Mouse (Mus musculus): Measurements from ENCODE around the gene Pou4f1. TPM values are rescaled to one million over a fixed set of nuclear protein-coding genes. Genes with fewer than 3 reads are reported as not detected.

Pou4f1 gene
- polyA plus RNA-seq, 1 experiment, result not detected

DNA sequence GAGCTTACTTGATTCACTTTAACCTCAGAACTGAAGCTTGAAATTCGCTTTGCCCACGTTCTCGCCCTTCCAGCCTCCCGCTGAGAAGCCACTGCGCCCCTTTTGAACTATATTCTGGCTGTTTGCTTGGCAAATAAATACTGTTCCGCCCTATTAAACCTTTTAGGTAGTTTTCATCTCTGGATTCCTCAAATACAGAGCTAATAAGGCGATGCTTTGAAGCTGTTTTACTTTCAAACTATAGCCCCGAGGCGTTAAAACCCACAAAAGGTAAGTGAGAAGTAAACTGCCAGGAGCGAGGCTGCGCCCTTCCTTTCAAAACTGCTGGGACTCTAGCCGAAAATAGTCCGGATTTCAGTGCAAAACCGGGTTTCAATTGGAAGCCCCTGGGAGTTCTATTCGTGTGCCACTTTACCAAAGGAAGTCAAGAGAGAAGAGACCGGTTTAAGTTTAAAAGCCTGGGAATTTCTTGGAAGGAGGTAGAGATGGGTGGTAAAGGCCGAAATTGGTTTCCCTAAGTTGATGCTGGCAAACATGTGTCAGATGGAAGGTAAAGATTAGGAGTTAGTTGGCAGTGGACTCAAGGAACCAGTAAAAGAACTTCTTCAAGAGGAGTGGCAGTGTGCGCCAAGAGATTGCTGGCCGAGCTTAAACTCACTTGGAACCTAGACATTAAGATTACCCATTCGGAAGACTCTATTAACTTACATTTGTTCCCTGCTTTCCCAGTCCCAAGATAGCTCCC, 9.7 kb downstream of the Pou4f1 start:
- TF ChIP-seq CTCF (IDR thresholded peaks at IDR 0.05; ENCODE audit: borderline replicate concordance, insufficient read depth, low read length), result no peak
- Histone ChIP-seq H3K4me3 (ENCODE audit: insufficient read depth, low read length) (no peak overlapping the region), H3K27ac (ENCODE audit: insufficient read depth, low read length) (no peak overlapping the region), H3K4me1 (ENCODE audit: control insufficient read depth, insufficient read depth, low read length) (peaks cover 2% of the 10 kb centered on the region; the same call in 1 of the 2 replicates)

DNA sequence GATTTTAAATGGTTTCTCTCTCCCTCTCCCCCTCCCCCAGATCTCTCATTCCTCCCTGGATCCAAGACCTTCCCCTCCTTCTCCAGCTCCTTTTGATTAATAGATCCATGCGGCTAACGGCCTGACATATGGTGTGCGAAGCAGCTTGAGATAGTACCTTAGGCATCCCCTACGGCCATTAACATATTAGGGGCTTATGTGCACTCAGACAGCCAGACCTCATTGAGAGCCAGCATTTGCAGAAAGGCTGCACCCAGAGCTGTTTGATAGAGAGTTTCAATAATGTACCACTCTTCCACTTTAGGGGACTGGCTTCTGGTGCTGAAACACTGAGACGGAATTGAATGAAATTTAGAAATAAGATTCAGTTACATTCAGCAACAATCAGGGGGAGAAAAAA, 10.8 kb downstream of the Pou4f1 start:
- Histone ChIP-seq H3K4me1 (ENCODE audit: control insufficient read depth, insufficient read depth, low read length) (peaks cover 2% of the 10 kb centered on the region; the same call in 1 of the 2 replicates), H3K27ac (ENCODE audit: insufficient read depth, low read length) (no peak overlapping the region), H3K4me3 (ENCODE audit: insufficient read depth, low read length) (no peak overlapping the region)
- TF ChIP-seq POLR2A (IDR thresholded peaks at IDR 0.05; ENCODE audit: low read depth, low read length), result no peak
- TF ChIP-seq CTCF (IDR thresholded peaks at IDR 0.05; ENCODE audit: borderline replicate concordance, insufficient read depth, low read length), result no peak

DNA sequence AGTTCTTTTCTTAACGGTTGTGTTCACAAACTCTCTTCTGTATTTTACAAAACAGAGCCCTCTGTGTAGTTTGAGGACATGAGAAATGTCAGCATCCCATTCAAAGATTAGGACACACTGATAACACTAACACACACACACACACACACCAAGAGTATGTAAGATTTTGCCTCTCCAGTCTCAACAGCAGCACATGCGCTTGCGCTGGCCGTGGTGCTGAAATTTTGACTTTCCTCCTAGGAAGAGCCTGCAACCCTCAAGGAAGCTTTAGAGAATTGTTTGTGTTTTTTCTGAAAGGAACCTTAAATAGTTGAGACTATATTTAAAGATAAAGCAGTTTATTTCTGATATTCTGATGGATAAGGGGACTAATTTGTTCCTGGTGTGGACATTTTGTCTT, 14.0 kb downstream of the Pou4f1 start:
- H3K4me1 ChIP-seq (ENCODE audit: control insufficient read depth, insufficient read depth, low read length), result no peaks in the 10 kb centered on the region
- no peak overlapping the region for H3K4me3 ChIP-seq (ENCODE audit: insufficient read depth, low read length)
- no peak overlapping the region for H3K27ac ChIP-seq (ENCODE audit: insufficient read depth, low read length)
- no peak for TF ChIP-seq CTCF (IDR thresholded peaks at IDR 0.05; ENCODE audit: borderline replicate concordance, insufficient read depth, low read length)
- no peak for TF ChIP-seq POLR2A (IDR thresholded peaks at IDR 0.05; ENCODE audit: low read depth, low read length)

DNA sequence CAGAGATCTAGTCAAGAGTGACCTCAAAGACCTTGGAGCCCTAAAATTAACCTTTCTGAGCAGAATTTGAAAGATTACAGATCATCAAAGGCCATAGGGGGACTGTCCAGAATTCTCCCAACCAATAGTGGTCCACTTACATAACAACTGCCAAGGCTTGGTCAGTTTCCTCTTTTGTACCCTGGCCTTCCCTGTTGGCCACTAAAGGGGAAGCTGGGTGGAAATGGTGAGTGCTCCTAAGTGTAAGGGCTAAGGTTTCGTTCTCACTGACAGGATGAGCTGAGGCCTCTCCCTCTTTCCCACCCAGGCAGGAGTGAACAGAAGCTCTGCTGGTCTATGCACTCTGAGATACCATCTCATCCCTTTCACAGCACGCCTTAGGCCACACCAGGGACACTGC, 33.5 kb downstream of the Pou4f1 start:
- Histone ChIP-seq H3K27ac (ENCODE audit: insufficient read depth, low read length) (no peak overlapping the region), H3K4me1 (ENCODE audit: control insufficient read depth, insufficient read depth, low read length) (no peaks in the 10 kb centered on the region), H3K4me3 (ENCODE audit: insufficient read depth, low read length) (no peak overlapping the region)
- no peak for TF ChIP-seq POLR2A (IDR thresholded peaks at IDR 0.05; ENCODE audit: low read depth, low read length)
- TF ChIP-seq CTCF (IDR thresholded peaks at IDR 0.05; ENCODE audit: borderline replicate concordance, insufficient read depth, low read length), result no peak

DNA sequence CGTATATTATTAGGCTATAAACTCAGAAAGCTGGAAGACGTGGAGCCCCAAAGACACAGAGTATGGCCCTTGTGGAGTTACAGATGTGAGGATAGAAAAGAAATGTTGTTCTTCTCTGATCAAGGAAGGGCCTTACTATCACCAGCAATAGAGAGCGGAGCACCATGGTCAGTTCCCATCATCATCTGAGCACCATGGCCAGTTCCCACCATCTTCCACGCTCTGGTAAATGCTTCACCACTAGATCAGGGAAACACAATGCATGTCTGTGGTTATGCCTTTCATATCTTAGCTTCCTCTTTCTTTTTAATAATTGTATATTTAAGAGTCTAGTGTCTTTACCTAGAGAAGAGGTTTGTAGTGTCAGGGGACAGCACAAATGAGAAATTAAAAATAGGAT, 37.0 kb downstream of the Pou4f1 start:
- H3K4me3 ChIP-seq (ENCODE audit: insufficient read depth, low read length), result no peak overlapping the region
- H3K27ac ChIP-seq (ENCODE audit: insufficient read depth, low read length), result no peak overlapping the region
- no peak for TF ChIP-seq CTCF (IDR thresholded peaks at IDR 0.05; ENCODE audit: borderline replicate concordance, insufficient read depth, low read length)
- TF ChIP-seq POLR2A (IDR thresholded peaks at IDR 0.05; ENCODE audit: low read depth, low read length), result no peak
- H3K4me1 ChIP-seq (ENCODE audit: control insufficient read depth, insufficient read depth, low read length), result no peaks in the 10 kb centered on the region

DNA sequence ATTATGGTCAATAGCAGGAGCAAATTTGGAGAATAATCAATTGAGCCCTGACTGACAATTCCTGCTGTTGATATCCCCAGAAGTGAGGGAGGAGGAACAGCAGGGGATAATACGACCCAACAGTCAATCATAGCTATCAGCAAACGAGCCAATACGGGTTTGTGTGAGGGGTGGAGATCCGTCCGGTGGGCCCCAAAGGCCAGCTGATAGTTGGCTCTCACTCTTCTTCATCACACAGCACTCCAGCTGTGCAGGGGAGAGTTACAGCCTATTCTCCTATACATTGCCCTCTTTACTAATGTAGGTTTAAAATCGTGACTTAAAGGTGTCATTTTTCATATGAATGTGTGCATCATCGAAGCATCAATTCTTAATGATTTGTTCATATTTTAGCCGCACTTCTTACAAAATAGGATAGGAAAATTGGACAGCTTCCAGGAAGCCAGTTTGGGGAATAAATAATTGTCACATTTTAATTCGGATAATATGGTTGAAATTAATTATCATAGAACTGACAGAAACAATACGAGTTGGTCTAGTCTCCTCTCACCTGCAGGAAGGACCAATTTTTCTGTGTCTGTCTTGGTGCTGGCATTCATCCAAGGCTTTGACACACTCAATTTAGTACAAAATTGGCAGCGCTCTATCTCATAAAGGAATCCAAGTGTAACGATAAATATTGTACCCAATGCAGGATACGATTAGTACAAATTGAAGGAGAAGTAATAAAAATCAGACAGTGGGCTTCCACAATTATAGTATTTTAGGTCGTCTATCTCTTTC, 43.9 kb downstream of the Pou4f1 start:
- no peak overlapping the region for H3K4me3 ChIP-seq (ENCODE audit: insufficient read depth, low read length)
- no peaks in the 10 kb centered on the region for H3K4me1 ChIP-seq (ENCODE audit: control insufficient read depth, insufficient read depth, low read length)
- no peak overlapping the region for H3K27ac ChIP-seq (ENCODE audit: insufficient read depth, low read length)
- TF ChIP-seq POLR2A (IDR thresholded peaks at IDR 0.05; ENCODE audit: low read depth, low read length) (no peak), CTCF (IDR thresholded peaks at IDR 0.05; ENCODE audit: borderline replicate concordance, insufficient read depth, low read length) (no peak)

Other genes with a start within 250 kb of the Pou4f1 start
- 14.9 and 26.9 TPM in 2 replicates for gene Rnf219, start 54.6 kb upstream of the Pou4f1 start, polyA plus RNA-seq (2011; ENCODE audit: insufficient read length, low read depth, missing spikeins)